Mouse (Mus musculus): Measurements from ENCODE around the gene Atp2a3.

Atp2a3 gene

GRCm38 (mm10) chr11:72961072-72961980 lies at the start of gene Atp2a3:
Gene Atp2a3, plus strand, starts transcription at chr11:72961169.
- in situ Hi-C loops (cut with MboI; ENCODE audit: low pct_unique_long_range_greater_than_20kb in 1 of 2, low sequenced_read_pairs in 2 of 2, unreplicated experiment in 1 of 2), result no loop called here

- in situ Hi-C loops (cut with MboI; ENCODE audit: low pct_unique_long_range_greater_than_20kb in 1 of 2, low sequenced_read_pairs in 2 of 2, unreplicated experiment in 1 of 2), result no loop called here
These were observed 43.5 kb upstream of the Atp2a3 start for GRCm38 (mm10) chr11:72917299-72917996.

- in situ Hi-C loops (cut with MboI; ENCODE audit: low pct_unique_long_range_greater_than_20kb in 1 of 2, low sequenced_read_pairs in 2 of 2, unreplicated experiment in 1 of 2), result no loop called here
These were observed 37.9 kb upstream of the Atp2a3 start for GRCm38 (mm10) chr11:72923116-72923515.

- in situ Hi-C loops (cut with MboI; ENCODE audit: low pct_unique_long_range_greater_than_20kb in 1 of 2, low sequenced_read_pairs in 2 of 2, unreplicated experiment in 1 of 2), result no loop called here
These were observed 36.5 kb upstream of the Atp2a3 start for GRCm38 (mm10) chr11:72924458-72924857.

- in situ Hi-C loops (cut with MboI; ENCODE audit: low pct_unique_long_range_greater_than_20kb in 1 of 2, low sequenced_read_pairs in 2 of 2, unreplicated experiment in 1 of 2), result no loop called here
These were observed 35.9 kb upstream of the Atp2a3 start for GRCm38 (mm10) chr11:72925067-72925466.

GRCm38 (mm10) chr11:72926226-72926890 lies 34.6 kb upstream of the Atp2a3 start:
- in situ Hi-C loops (cut with MboI; ENCODE audit: low pct_unique_long_range_greater_than_20kb in 1 of 2, low sequenced_read_pairs in 2 of 2, unreplicated experiment in 1 of 2), result no loop called here

GRCm38 (mm10) chr11:72928516-72928915 lies 32.5 kb upstream of the Atp2a3 start:
- in situ Hi-C loops (cut with MboI; ENCODE audit: low pct_unique_long_range_greater_than_20kb in 1 of 2, low sequenced_read_pairs in 2 of 2, unreplicated experiment in 1 of 2), result no loop called here

- in situ Hi-C loops (cut with MboI; ENCODE audit: low pct_unique_long_range_greater_than_20kb in 1 of 2, low sequenced_read_pairs in 2 of 2, unreplicated experiment in 1 of 2), result no loop called here
These were observed 20.5 kb upstream of the Atp2a3 start for GRCm38 (mm10) chr11:72940208-72941143.

- in situ Hi-C loops (cut with MboI; ENCODE audit: low pct_unique_long_range_greater_than_20kb in 1 of 2, low sequenced_read_pairs in 2 of 2, unreplicated experiment in 1 of 2), result no loop called here
These were observed 15.8 kb upstream of the Atp2a3 start for GRCm38 (mm10) chr11:72944996-72945793.

GRCm38 (mm10) chr11:72945875-72946559 lies 15.0 kb upstream of the Atp2a3 start:
- in situ Hi-C loops (cut with MboI; ENCODE audit: low pct_unique_long_range_greater_than_20kb in 1 of 2, low sequenced_read_pairs in 2 of 2, unreplicated experiment in 1 of 2), result no loop called here

GRCm38 (mm10) chr11:72946560-72947119 lies 14.3 kb upstream of the Atp2a3 start:
- in situ Hi-C loops (cut with MboI; ENCODE audit: low pct_unique_long_range_greater_than_20kb in 1 of 2, low sequenced_read_pairs in 2 of 2, unreplicated experiment in 1 of 2), result no loop called here

- in situ Hi-C loops (cut with MboI; ENCODE audit: low pct_unique_long_range_greater_than_20kb in 1 of 2, low sequenced_read_pairs in 2 of 2, unreplicated experiment in 1 of 2), result no loop called here
These were observed 13.1 kb upstream of the Atp2a3 start for GRCm38 (mm10) chr11:72947840-72948239.

- in situ Hi-C loops (cut with MboI; ENCODE audit: low pct_unique_long_range_greater_than_20kb in 1 of 2, low sequenced_read_pairs in 2 of 2, unreplicated experiment in 1 of 2), result no loop called here
These were observed 12.7 kb upstream of the Atp2a3 start for GRCm38 (mm10) chr11:72948254-72948653.

GRCm38 (mm10) chr11:72951137-72952000 lies 9.6 kb upstream of the Atp2a3 start:
- in situ Hi-C loops (cut with MboI; ENCODE audit: low pct_unique_long_range_greater_than_20kb in 1 of 2, low sequenced_read_pairs in 2 of 2, unreplicated experiment in 1 of 2), result no loop called here

GRCm38 (mm10) chr11:72952226-72952625 lies 8.7 kb upstream of the Atp2a3 start:
- in situ Hi-C loops (cut with MboI; ENCODE audit: low pct_unique_long_range_greater_than_20kb in 1 of 2, low sequenced_read_pairs in 2 of 2, unreplicated experiment in 1 of 2), result no loop called here

- in situ Hi-C loops (cut with MboI; ENCODE audit: low pct_unique_long_range_greater_than_20kb in 1 of 2, low sequenced_read_pairs in 2 of 2, unreplicated experiment in 1 of 2), result no loop called here
These were observed 8.3 kb upstream of the Atp2a3 start for GRCm38 (mm10) chr11:72952697-72953096.

All from mouse embryonic stem cell (cell line).